12 mouse cellular contexts compared by ENCODE assay signal in genomic region chr1:133265114-133265766, GRCm38 (mm10). TPM values are rescaled to one million over a fixed set of nuclear protein-coding genes. Genes with fewer than 3 reads are reported as not detected.
DNase-seq lines count a peak whose midpoint lies in the region; ATAC-seq and TF ChIP-seq lines count a peak whose summit lies in the region.
"Had no signal": no experiment of that assay in that cellular context is flagged by ENCODE, and none has a peak within 500 bp of the region (broad histone marks: within the 10 kb centered on the region; RNA-seq: fewer than 3 reads in every experiment).

No protein-coding gene starts in this region.

- ATAC-seq in stomach, postnatal 0 days (ENCODE audit: low FRiP score, low TSS enrichment): peak; percentile 88
- ATAC-seq in forebrain, embryonic 12.5 days (ENCODE audit: low FRiP score): no peak
- ATAC-seq in forebrain, embryonic 16.5 days: no peak
- no peak for ATAC-seq in midbrain, embryonic 15.5 days (replicated peaks)
- ATAC-seq: forebrain, embryonic 13.5 days had no signal

- H3K9me3 ChIP-seq in stomach, postnatal 0 days (ENCODE audit: control insufficient read depth, low read length): no peaks in the 10 kb centered on the region
- no peaks in the 10 kb centered on the region for H3K9me3 ChIP-seq in forebrain, embryonic 12.5 days
- no peaks in the 10 kb centered on the region for H3K9me3 ChIP-seq in forebrain, embryonic 16.5 days (ENCODE audit: control insufficient read depth, low read length)
- no peaks in the 10 kb centered on the region for H3K9me3 ChIP-seq in midbrain, embryonic 15.5 days
- H3K9me3 ChIP-seq: forebrain, embryonic 13.5 days; neural tube, embryonic 13.5 days had no signal

- peaks cover 9% of the 10 kb centered on the region; the same call in 1 of the 2 replicates for H3K36me3 ChIP-seq in stomach, postnatal 0 days (ENCODE audit: control insufficient read depth, insufficient read depth, low read length)
- H3K36me3 ChIP-seq in forebrain, embryonic 12.5 days (replicated peaks): peaks cover 36% of the 10 kb centered on the region
- H3K36me3 ChIP-seq in forebrain, embryonic 16.5 days (ENCODE audit: control insufficient read depth, insufficient read depth): peaks cover 4% of the 10 kb centered on the region; the same call in 1 of the 2 replicates
- peaks cover 3% of the 10 kb centered on the region; the same call in 1 of the 2 replicates for H3K36me3 ChIP-seq in midbrain, embryonic 15.5 days (replicated peaks)
- H3K36me3 ChIP-seq: limb, embryonic 12.5 days had no signal

- DNase-seq in urinary bladder, postnatal 14 days (ENCODE audit: low spot score): peak; percentile 76
- DNase-seq in urinary bladder, postnatal 4 days (ENCODE audit: low spot score in 2 of 2): no peak
- DNase-seq in c-Kit-positive CD71-negative TER-119-negative erythroid progenitor cells, embryonic 14.5 days (ENCODE audit: low read depth): peak; percentile 13
- peak; percentile 78 to 89 for DNase-seq in kidney, postnatal 25 days
- DNase-seq in stomach, postnatal 0 days (ENCODE audit: low spot score): peak; percentile 83
- DNase-seq: heart, postnatal 10 days had no signal

- no peak overlapping the region for H3K4me3 ChIP-seq in stomach, postnatal 0 days (ENCODE audit: low read depth, low read length)
- H3K4me3 ChIP-seq in forebrain, embryonic 12.5 days (replicated peaks): no peak overlapping the region
- no peak overlapping the region for H3K4me3 ChIP-seq in forebrain, embryonic 16.5 days (replicated peaks; ENCODE audit: low read length)
- no peak overlapping the region for H3K4me3 ChIP-seq in midbrain, embryonic 15.5 days
- H3K4me3 ChIP-seq: forebrain, embryonic 13.5 days; limb, embryonic 12.5 days; neural tube, embryonic 13.5 days had no signal

- no peaks in the 10 kb centered on the region for H3K27me3 ChIP-seq in stomach, postnatal 0 days (ENCODE audit: control insufficient read depth, insufficient read depth, low read length)
- H3K27me3 ChIP-seq in forebrain, embryonic 12.5 days: no peaks in the 10 kb centered on the region
- H3K27me3 ChIP-seq in forebrain, embryonic 16.5 days (replicated peaks; ENCODE audit: control insufficient read depth, insufficient read depth, low read length): no peaks in the 10 kb centered on the region
- no peaks in the 10 kb centered on the region for H3K27me3 ChIP-seq in midbrain, embryonic 15.5 days (replicated peaks)
- H3K27me3 ChIP-seq: forebrain, embryonic 13.5 days; neural tube, embryonic 13.5 days had no signal

- no peak for TF ChIP-seq EP300 in stomach, postnatal 0 days (optimal IDR thresholded peaks at IDR 0.05)

- no peak overlapping the region for H3K9ac ChIP-seq in stomach, postnatal 0 days (ENCODE audit: low read length)
- H3K9ac ChIP-seq in forebrain, embryonic 12.5 days: no peak overlapping the region
- no peak overlapping the region for H3K9ac ChIP-seq in forebrain, embryonic 16.5 days (replicated peaks; ENCODE audit: low read depth, low read length)
- no peak overlapping the region for H3K9ac ChIP-seq in midbrain, embryonic 15.5 days
- H3K9ac ChIP-seq: forebrain, embryonic 13.5 days; limb, embryonic 12.5 days; neural tube, embryonic 13.5 days had no signal

- peak; percentile 63 for TF ChIP-seq CTCF in stomach, postnatal 0 days (IDR thresholded peaks at IDR 0.05; ENCODE audit: low read depth)

- 0 out of 2 replicates have a peak, but pooled peaks cover 3% of the 10 kb centered on the region for H3K4me1 ChIP-seq in stomach, postnatal 0 days (replicated peaks; ENCODE audit: control insufficient read depth, insufficient read depth)
- peaks cover 32% of the 10 kb centered on the region for H3K4me1 ChIP-seq in forebrain, embryonic 12.5 days
- H3K4me1 ChIP-seq in forebrain, embryonic 16.5 days (replicated peaks; ENCODE audit: control insufficient read depth, insufficient read depth, low read length): peaks cover 12% of the 10 kb centered on the region
- peaks cover 24% of the 10 kb centered on the region for H3K4me1 ChIP-seq in midbrain, embryonic 15.5 days
- H3K4me1 ChIP-seq: limb, embryonic 12.5 days had no signal

- 30% methylated on average over 11 of the region's 11 CpGs for WGBS in stomach, postnatal 0 days
- WGBS in forebrain, embryonic 12.5 days: 73% methylated on average over 11 of the region's 11 CpGs
- 75% methylated on average over 11 of the region's 11 CpGs for WGBS in forebrain, embryonic 16.5 days
- 72% methylated on average over 11 of the region's 11 CpGs for WGBS in midbrain, embryonic 15.5 days

- no peak overlapping the region for H3K4me2 ChIP-seq in stomach, postnatal 0 days (replicated peaks; ENCODE audit: low read depth)
- no peak overlapping the region for H3K4me2 ChIP-seq in forebrain, embryonic 12.5 days
- H3K4me2 ChIP-seq in forebrain, embryonic 16.5 days (ENCODE audit: low read length): no peak overlapping the region
- H3K4me2 ChIP-seq in midbrain, embryonic 15.5 days: no peak overlapping the region
- H3K4me2 ChIP-seq: forebrain, embryonic 13.5 days; limb, embryonic 12.5 days; neural tube, embryonic 13.5 days had no signal

- 0 out of 2 replicates have a peak overlapping the region, but pooled peaks have one; percentile 9 for H3K27ac ChIP-seq in stomach, postnatal 0 days (replicated peaks)
- no peak overlapping the region for H3K27ac ChIP-seq in forebrain, embryonic 12.5 days
- no peak overlapping the region for H3K27ac ChIP-seq in forebrain, embryonic 16.5 days (ENCODE audit: low read length)
- no peak overlapping the region for H3K27ac ChIP-seq in midbrain, embryonic 15.5 days
- H3K27ac ChIP-seq: forebrain, embryonic 13.5 days; limb, embryonic 12.5 days had no signal

RNA-seq across cellular contexts. Expression of gene Golt1a, which starts 44.4 kb away (rescaled TPM):
- polyA plus RNA-seq in stomach, postnatal 0 days (2015; fragmentation: Nextera tagmentation; extraction: Ambion mirVana): 7.6 and 10.8 TPM in 2 replicates
- not detected in 2 replicates for polyA plus RNA-seq in forebrain, embryonic 12.5 days (2016; fragmentation: Nextera tagmentation; extraction: Ambion mirVana)
- polyA plus RNA-seq in forebrain, embryonic 16.5 days (2015; fragmentation: Nextera tagmentation; extraction: Ambion mirVana): not detected in 2 replicates
- 0.17 TPM in 1 of 2 replicates, not detected in the other for polyA plus RNA-seq in midbrain, embryonic 15.5 days (2015; fragmentation: Nextera tagmentation; extraction: Ambion mirVana)
- polyA plus RNA-seq: forebrain, embryonic 13.5 days; limb, embryonic 12.5 days; neural tube, embryonic 13.5 days had no signal

RNA-seq across cellular contexts. Expression of gene Kiss1, which starts 56.4 kb away (rescaled TPM):
- polyA plus RNA-seq in stomach, postnatal 0 days (2015; fragmentation: Nextera tagmentation; extraction: Ambion mirVana): not detected in 2 replicates
- polyA plus RNA-seq in forebrain, embryonic 12.5 days (2016; fragmentation: Nextera tagmentation; extraction: Ambion mirVana): not detected in 2 replicates
- 0.60 and 0.63 TPM in 2 replicates for polyA plus RNA-seq in forebrain, embryonic 16.5 days (2015; fragmentation: Nextera tagmentation; extraction: Ambion mirVana)
- polyA plus RNA-seq in midbrain, embryonic 15.5 days (2015; fragmentation: Nextera tagmentation; extraction: Ambion mirVana): not detected in 2 replicates
- polyA plus RNA-seq: forebrain, embryonic 13.5 days; limb, embryonic 12.5 days; neural tube, embryonic 13.5 days had no signal

Comparison
In these comparisons a context has a peak if more than half of its experiments do, and no peak if none do; other contexts are left out.
1. DNase-seq: peak in urinary bladder, postnatal 14 days (single experiment), c-Kit-positive CD71-negative TER-119-negative erythroid progenitor cells, embryonic 14.5 days (single experiment), kidney, postnatal 25 days (2 of 2) and stomach, postnatal 0 days (single experiment); none in urinary bladder, postnatal 4 days (0 of 2).